Mouse (Mus musculus): ENCODE data around the gene Csnk1g1.

Csnk1g1 gene

DNA sequence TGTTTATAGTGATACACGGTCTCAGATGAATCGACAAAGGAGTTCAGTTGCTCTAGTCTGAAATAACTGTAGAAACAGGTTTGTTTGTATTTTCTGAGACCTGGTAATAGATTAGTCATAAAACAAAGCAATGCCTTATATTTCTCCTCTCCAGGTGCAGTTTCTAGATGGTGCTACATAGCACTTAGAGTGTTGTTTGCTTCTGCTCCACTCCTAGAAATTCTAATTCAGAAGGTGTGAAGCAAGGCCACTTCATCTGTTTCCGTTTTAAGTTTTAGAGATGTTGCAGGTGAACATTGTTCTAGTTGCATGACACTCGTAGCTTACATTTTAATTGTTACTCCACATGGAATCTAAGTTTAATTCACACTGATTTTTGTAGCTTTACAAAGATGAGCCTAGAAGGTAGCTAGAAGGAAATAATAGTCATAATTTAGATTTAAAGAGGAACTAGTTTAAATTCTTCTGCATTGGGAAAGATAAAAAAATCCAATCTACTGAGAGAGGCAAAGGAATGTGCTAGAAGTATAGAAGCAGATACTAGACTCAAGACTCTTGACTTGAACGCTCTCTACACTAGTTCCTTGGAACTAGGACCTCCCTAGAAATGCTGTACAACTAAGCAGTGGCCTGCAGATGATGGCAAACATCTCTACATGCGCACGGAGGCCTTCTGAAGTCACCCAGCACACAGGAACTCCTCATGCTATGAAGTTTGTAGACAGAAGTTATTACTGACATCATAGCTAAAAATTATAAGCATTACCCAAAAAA is 87.1 kb downstream of the Csnk1g1 start:
- ATAC-seq (ENCODE audit: insufficient number of reproducible peaks, low FRiP score, low TSS enrichment) = no peak

GRCm38 (mm10) chr9:65998965-65999364 is 90.2 kb downstream of the Csnk1g1 start:
- no peak for ATAC-seq (ENCODE audit: insufficient number of reproducible peaks, low FRiP score, low TSS enrichment)

DNA sequence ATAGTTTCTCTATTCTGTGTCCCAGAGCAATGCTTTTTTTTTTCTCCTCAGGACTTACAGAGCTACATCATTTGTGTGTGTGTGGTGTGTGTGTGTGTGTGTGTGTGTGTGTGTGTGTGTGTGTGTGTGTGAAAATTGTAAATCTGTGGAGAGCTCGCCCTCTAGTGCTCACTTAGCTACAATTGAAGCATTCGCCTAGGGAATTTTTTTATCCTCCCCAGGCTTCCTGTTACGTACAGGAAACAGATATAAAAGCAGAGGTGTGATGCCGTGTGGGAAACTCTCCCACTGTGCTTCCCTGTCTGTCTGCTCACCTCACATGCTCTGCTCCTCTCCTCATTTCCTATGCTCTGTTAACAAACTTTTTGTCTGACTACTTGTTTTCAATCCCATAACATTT is 95.7 kb downstream of the Csnk1g1 start:
- ATAC-seq (ENCODE audit: insufficient number of reproducible peaks, low FRiP score, low TSS enrichment) = no peak

- ATAC-seq (ENCODE audit: insufficient number of reproducible peaks, low FRiP score, low TSS enrichment) = peak; percentile 26; the same call in 1 of the 2 replicates
Observed at GRCm38 (mm10) chr9:66007603-66008202, 99.0 kb downstream of the Csnk1g1 start.

DNA sequence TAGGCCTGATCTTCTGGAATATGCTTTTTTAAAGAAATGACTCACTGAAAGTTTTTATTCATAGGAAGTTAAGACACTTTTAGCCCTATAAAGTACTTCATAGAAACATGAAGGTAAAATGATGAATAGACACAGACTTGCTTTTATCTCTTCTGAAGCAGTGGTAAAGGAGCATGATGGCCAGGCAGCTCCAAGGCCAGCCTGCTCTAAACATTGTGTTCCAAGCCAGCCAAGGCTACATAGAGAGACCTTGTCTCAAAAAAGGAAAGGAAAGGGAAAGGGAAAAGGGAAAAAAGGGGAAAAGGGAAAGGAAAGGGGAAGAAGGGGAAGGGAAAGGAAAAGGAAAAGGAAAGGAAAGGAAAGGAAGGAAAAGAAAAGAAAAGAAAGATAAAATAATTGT is 111.9 kb downstream of the Csnk1g1 start:
- no peak for ATAC-seq (ENCODE audit: insufficient number of reproducible peaks, low FRiP score, low TSS enrichment)

GRCm38 (mm10) chr9:66038082-66038481 is 129.4 kb downstream of the Csnk1g1 start:
- ATAC-seq (ENCODE audit: insufficient number of reproducible peaks, low FRiP score, low TSS enrichment) = no peak

GRCm38 (mm10) chr9:66038581-66038980 is 129.9 kb downstream of the Csnk1g1 start:
- no peak for ATAC-seq (ENCODE audit: insufficient number of reproducible peaks, low FRiP score, low TSS enrichment)

DNA sequence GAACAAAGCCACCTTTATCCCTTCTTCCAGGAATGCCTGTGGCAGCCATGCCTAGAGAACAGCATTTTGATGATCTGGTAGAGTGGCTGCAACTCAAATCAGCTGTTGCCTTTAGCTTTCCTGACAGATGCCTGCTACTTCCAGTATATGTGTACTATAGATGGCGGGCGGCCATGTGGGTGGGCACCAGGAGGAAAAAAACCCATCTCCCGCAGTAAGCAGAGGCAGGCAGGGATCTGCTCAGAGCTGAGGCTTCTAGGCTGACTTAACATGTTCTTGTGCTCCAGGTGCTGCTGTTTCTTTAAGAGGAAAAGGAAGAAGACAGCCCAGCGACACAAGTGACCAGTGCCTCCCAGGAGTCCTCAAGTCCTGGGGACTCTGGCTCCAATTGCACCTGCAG is 130.6 kb downstream of the Csnk1g1 start:
- ATAC-seq (ENCODE audit: insufficient number of reproducible peaks, low FRiP score, low TSS enrichment) = no peak

DNA sequence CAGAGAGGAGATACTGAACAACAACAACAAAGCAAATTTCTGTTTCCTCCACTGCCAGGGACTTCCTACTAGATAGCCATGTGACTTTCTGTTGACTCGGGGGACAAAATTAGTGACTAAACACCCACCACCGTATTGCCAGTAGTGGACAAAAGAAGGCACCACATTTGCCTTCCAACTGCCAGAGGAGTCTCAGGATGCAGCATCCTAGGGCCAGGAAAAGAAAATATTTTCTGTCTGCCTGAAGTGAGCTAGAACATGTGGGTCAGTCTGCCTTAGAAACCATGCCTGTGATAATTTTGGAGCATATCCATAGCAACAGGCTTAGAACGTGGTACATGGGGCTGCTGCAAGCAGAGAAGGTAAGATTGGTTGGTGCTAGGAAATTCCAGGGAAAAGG is 132.1 kb downstream of the Csnk1g1 start:
- no peak for ATAC-seq (ENCODE audit: insufficient number of reproducible peaks, low FRiP score, low TSS enrichment)

GRCm38 (mm10) chr9:66042331-66042730 is 133.6 kb downstream of the Csnk1g1 start:
- no peak for ATAC-seq (ENCODE audit: insufficient number of reproducible peaks, low FRiP score, low TSS enrichment)

DNA sequence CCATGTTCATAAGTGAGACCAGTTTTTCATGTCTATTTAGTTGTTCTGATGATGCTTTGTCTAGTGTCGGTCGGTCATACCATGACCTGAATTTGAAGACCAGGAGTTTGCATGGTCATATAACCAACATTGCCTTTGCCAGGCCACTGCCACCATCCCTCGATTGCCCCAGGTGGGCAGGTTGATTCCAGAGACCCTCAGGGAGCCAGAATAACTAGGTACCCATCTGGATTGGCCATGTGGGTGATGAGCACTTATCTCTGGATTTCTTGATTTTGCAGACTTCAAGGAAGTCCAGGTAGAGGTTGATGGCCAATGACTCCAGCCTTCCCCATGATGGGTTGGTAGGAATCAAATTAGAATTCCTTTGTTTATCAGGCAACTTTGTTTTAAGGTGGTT is 134.5 kb downstream of the Csnk1g1 start:
- ATAC-seq (ENCODE audit: insufficient number of reproducible peaks, low FRiP score, low TSS enrichment) = no peak

DNA sequence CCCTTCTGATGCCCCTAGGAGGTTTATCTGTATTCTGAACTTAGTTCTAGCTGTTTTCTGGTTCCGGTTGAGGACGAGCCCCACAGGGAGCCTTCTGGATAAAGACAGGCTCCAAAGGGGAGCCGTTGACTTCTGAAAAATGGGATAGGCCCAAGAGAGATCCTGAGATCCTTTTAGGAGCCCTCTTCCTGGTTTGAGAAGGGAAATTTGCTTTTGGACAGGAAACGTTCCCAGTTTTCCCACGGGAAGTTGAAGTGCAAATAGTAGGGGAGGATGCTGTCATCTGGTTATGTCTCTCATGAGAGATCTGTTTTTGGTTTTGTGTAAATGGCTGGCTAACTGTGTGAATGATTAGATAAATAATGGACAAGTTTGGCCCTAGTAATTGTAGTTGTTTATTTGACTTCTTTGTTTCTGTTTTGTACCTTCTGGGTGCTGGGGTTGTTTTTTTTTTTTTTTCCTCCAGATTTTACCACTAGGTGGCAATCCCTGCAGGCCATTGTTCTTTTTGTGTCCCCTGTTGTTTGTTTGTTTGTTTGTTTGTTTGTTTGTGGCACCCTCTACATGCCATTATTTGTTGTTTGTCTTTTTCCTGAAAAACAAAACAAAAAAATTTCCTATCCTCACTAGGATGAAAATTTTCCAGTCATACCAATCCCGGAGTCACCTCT is 141.3 kb downstream of the Csnk1g1 start:
- no peak for ATAC-seq (ENCODE audit: insufficient number of reproducible peaks, low FRiP score, low TSS enrichment)

GRCm38 (mm10) chr9:66051493-66051892 is 142.8 kb downstream of the Csnk1g1 start:
- ATAC-seq (ENCODE audit: insufficient number of reproducible peaks, low FRiP score, low TSS enrichment) = no peak

GRCm38 (mm10) chr9:66052731-66053130 is 144.0 kb downstream of the Csnk1g1 start:
- ATAC-seq (ENCODE audit: insufficient number of reproducible peaks, low FRiP score, low TSS enrichment) = no peak

- ATAC-seq (ENCODE audit: insufficient number of reproducible peaks, low FRiP score, low TSS enrichment) = no peak
Observed at GRCm38 (mm10) chr9:66053620-66054019, 144.9 kb downstream of the Csnk1g1 start.

DNA sequence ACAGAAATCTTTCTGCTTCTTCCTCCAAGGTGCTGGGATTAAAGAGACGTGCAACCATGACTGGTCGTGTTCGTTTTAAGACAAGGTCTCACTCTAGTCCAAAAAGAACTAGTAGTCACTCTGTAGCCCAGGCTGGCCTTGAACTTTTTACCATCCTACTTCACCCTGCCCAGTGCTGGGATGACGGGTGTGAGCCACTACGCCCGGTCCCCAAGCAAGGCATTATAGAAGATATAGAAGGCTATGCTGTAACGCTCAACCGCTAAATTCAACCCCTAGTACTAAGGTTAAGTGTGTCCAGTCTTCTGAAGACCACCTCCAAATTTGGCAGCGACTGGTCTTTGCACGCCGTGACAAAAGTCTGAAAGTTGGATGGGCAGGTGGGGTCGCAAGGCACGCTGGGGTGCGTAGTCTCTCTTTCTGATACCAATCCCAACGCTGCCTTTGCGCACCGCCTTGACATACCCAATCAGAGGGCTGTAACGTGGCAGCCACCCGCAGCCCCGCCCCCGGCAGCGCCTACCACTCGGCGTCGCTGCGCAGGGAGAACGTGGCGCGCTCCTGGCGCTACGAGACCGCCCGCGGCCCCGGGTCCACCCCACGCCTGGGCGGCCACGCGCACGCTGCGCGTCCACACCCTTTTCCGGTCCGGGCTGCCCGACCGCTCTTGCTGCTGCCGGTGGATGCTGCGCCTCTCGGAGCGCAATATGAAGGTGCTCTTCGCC is 151.0 kb downstream of the Csnk1g1 start, which contains the start of gene Ppib:
TSS of gene Ppib (plus strand) at position 640 of the 725 bp plus-strand sequence.
- ATAC-seq (ENCODE audit: insufficient number of reproducible peaks, low FRiP score, low TSS enrichment) = peak; percentile 97

GRCm38 (mm10) chr9:66060308-66060647 is 151.6 kb downstream of the Csnk1g1 start:
- ATAC-seq (ENCODE audit: insufficient number of reproducible peaks, low FRiP score, low TSS enrichment) = peak; percentile 67; the same call in 1 of the 2 replicates

GRCm38 (mm10) chr9:66060986-66061385 is 152.3 kb downstream of the Csnk1g1 start:
- ATAC-seq (ENCODE audit: insufficient number of reproducible peaks, low FRiP score, low TSS enrichment) = no peak

GRCm38 (mm10) chr9:66061656-66062055 is 152.9 kb downstream of the Csnk1g1 start:
- no peak for ATAC-seq (ENCODE audit: insufficient number of reproducible peaks, low FRiP score, low TSS enrichment)

DNA sequence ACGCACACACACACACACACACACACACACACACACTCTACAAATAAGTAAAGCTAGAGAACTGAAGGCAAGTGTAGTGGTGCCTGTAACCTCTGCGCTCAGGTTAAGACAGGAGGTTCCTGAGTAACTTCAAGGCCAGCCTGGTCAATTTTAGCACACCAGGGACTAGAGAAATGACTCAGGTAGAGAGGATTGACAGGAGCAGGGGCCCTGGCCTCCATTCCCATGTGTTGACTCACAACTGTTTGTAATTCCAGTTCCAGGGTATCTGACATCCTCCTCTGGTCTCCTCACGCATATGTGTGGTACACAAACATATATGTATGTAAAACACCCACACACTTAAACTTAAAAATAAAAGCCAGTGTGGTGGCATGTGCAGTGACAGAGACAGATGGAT is 154.7 kb downstream of the Csnk1g1 start:
- no peak for ATAC-seq (ENCODE audit: insufficient number of reproducible peaks, low FRiP score, low TSS enrichment)

- ATAC-seq (ENCODE audit: insufficient number of reproducible peaks, low FRiP score, low TSS enrichment) = no peak
Observed at GRCm38 (mm10) chr9:66064316-66064715, 155.6 kb downstream of the Csnk1g1 start.

Data from cerebellum, adult (tissue).